Mouse (Mus musculus): ENCODE data around the gene Pdzd9. TPM values are rescaled to one million over a fixed set of nuclear protein-coding genes. Genes with fewer than 3 reads are reported as not detected.
A peak's percentile ranks its signal among the peaks of the same experiment; 100 is the strongest.

Pdzd9 gene
- polyA plus RNA-seq, 2 experiments = 0.14 to 0.44 TPM

DNA sequence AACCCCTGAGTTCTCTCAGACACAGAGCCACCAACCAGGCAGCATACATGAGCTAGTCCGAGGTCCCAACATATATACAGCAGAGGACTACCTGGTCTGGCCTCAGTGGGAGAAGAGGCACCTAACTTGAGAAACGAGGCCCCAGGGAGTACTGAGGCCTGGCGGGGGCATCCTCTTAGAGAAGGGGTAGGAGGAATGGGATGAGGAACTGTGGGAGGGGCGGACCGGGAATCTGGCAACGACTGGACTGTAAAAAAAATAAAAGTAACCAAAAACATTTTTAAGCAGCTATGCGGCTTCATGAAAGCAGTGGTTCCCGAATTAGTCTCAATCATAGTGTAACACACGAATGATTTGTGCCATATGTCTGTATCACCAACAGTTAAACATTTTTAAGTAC, 35.8 kb downstream of the Pdzd9 start:
- WGBS = 10% methylated on average over 9 of the region's 9 CpGs
- peak overlapping the region; percentile 96 for H3K9ac ChIP-seq (ENCODE audit: low read depth, low read length, severe bottlenecking)
- H3K9me3 ChIP-seq (ENCODE audit: control insufficient read depth, low read length) = no peaks in the 10 kb centered on the region
- DNase-seq (ENCODE audit: low spot score) = peak; percentile 41
- no peak for TF ChIP-seq POLR2A (IDR thresholded peaks at IDR 0.05; ENCODE audit: borderline replicate concordance, extremely low read depth, insufficient read depth, insufficient read length)
- H3K4me3 ChIP-seq (replicated peaks; ENCODE audit: low read length) = peak overlapping the region; percentile 94
- H3K27ac ChIP-seq (replicated peaks; ENCODE audit: low read depth, low read length) = peak overlapping the region; percentile 91
- peaks cover 20% of the 10 kb centered on the region for H3K36me3 ChIP-seq (ENCODE audit: control insufficient read depth, insufficient read depth, low read length)
- ATAC-seq (ENCODE audit: low FRiP score, low read depth) = no peak
- H3K4me2 ChIP-seq (replicated peaks; ENCODE audit: low read depth, low read length, severe bottlenecking) = peak overlapping the region; percentile 79
- peaks cover 8% of the 10 kb centered on the region for H3K4me1 ChIP-seq (ENCODE audit: control insufficient read depth, insufficient read depth, low read length)
- no peaks in the 10 kb centered on the region for H3K27me3 ChIP-seq (ENCODE audit: control insufficient read depth, insufficient read depth, low read length)

GRCm38 (mm10) chr7:120632518-120632917, 37.6 kb downstream of the Pdzd9 start:
- DNase-seq (ENCODE audit: low spot score) = peak; percentile 37
- WGBS = 67% methylated on average over 1 of the region's 1 CpGs

DNA sequence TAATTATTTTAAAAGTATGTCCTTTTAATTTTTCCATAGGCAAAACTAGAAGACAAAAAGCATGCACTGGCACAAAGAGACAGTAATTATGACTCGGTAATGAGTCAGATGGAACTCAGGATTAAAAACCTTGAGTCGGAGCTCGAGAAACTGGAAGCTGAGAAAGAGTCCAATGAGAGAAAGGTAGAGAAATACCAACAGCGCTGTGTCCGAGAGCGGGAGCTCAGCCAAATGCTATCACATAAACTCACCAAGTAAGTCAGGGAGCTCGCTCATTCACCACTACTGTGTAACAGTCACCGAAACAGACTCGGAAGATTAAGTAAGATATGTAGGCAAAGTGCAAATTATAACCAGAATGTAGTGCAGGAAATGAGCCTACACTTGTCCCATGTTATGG, 49.3 kb downstream of the Pdzd9 start:
- no peak for DNase-seq (ENCODE audit: low spot score)
- no peak for ATAC-seq (ENCODE audit: low FRiP score, low read depth)
- Histone ChIP-seq H3K9ac (ENCODE audit: low read depth, low read length, severe bottlenecking) (no peak overlapping the region), H3K27ac (replicated peaks; ENCODE audit: low read depth, low read length) (no peak overlapping the region), H3K36me3 (ENCODE audit: control insufficient read depth, insufficient read depth, low read length) (no peaks in the 10 kb centered on the region), H3K27me3 (ENCODE audit: control insufficient read depth, insufficient read depth, low read length) (no peaks in the 10 kb centered on the region), H3K4me1 (ENCODE audit: control insufficient read depth, insufficient read depth, low read length) (no peaks in the 10 kb centered on the region), H3K4me3 (replicated peaks; ENCODE audit: low read length) (no peak overlapping the region), H3K4me2 (replicated peaks; ENCODE audit: low read depth, low read length, severe bottlenecking) (no peak overlapping the region), H3K9me3 (ENCODE audit: control insufficient read depth, low read length) (no peaks in the 10 kb centered on the region)
- WGBS = 74% methylated on average over 9 of the region's 9 CpGs
- no peak for TF ChIP-seq POLR2A (IDR thresholded peaks at IDR 0.05; ENCODE audit: borderline replicate concordance, extremely low read depth, insufficient read depth, insufficient read length)

More at GRCm38 (mm10) chr7:120632518-120632917, 37.6 kb downstream of the Pdzd9 start:
- no peak for ATAC-seq (ENCODE audit: low FRiP score, low read depth)
- no peak for TF ChIP-seq POLR2A (IDR thresholded peaks at IDR 0.05; ENCODE audit: borderline replicate concordance, extremely low read depth, insufficient read depth, insufficient read length)
- H3K27ac ChIP-seq (replicated peaks; ENCODE audit: low read depth, low read length) = no peak overlapping the region
- no peaks in the 10 kb centered on the region for H3K27me3 ChIP-seq (ENCODE audit: control insufficient read depth, insufficient read depth, low read length)
- H3K4me3 ChIP-seq (replicated peaks; ENCODE audit: low read length) = no peak overlapping the region
- H3K9ac ChIP-seq (ENCODE audit: low read depth, low read length, severe bottlenecking) = no peak overlapping the region
- H3K36me3 ChIP-seq (ENCODE audit: control insufficient read depth, insufficient read depth, low read length) = peaks cover 4% of the 10 kb centered on the region; the same call in 1 of the 2 replicates
- H3K4me1 ChIP-seq (ENCODE audit: control insufficient read depth, insufficient read depth, low read length) = peaks cover 8% of the 10 kb centered on the region
- H3K9me3 ChIP-seq (ENCODE audit: control insufficient read depth, low read length) = no peaks in the 10 kb centered on the region
- H3K4me2 ChIP-seq (replicated peaks; ENCODE audit: low read depth, low read length, severe bottlenecking) = no peak overlapping the region

- no peak; the same call in 1 of the 2 replicates for ATAC-seq (ENCODE audit: low FRiP score, low read depth)
- Histone ChIP-seq H3K4me2 (replicated peaks; ENCODE audit: low read depth, low read length, severe bottlenecking) (no peak overlapping the region), H3K4me1 (ENCODE audit: control insufficient read depth, insufficient read depth, low read length) (no peaks in the 10 kb centered on the region), H3K36me3 (ENCODE audit: control insufficient read depth, insufficient read depth, low read length) (no peaks in the 10 kb centered on the region), H3K27ac (replicated peaks; ENCODE audit: low read depth, low read length) (no peak overlapping the region), H3K9ac (ENCODE audit: low read depth, low read length, severe bottlenecking) (no peak overlapping the region), H3K4me3 (replicated peaks; ENCODE audit: low read length) (no peak overlapping the region), H3K9me3 (ENCODE audit: control insufficient read depth, low read length) (no peaks in the 10 kb centered on the region), H3K27me3 (ENCODE audit: control insufficient read depth, insufficient read depth, low read length) (no peaks in the 10 kb centered on the region)
- 50% methylated on average over 8 of the region's 8 CpGs for WGBS
- no peak for DNase-seq (ENCODE audit: low spot score)
- no peak for TF ChIP-seq POLR2A (IDR thresholded peaks at IDR 0.05; ENCODE audit: borderline replicate concordance, extremely low read depth, insufficient read depth, insufficient read length)
Observed at GRCm38 (mm10) chr7:120620075-120620771, 49.9 kb downstream of the Pdzd9 start.

Other genes with a start within 250 kb of the Pdzd9 start
- gene Uqcrc2, start 35.2 kb downstream of the Pdzd9 start, polyA plus RNA-seq (2012; rRNA removed) = 134 and 165 TPM in 2 replicates
- gene Uqcrc2, start 35.2 kb downstream of the Pdzd9 start, polyA plus RNA-seq (2014; fragmentation: Nextera tagmentation; extraction: Ambion mirVana) = 198 and 200 TPM in 2 replicates
- gene Mosmo, start 7.3 kb upstream of the Pdzd9 start, polyA plus RNA-seq (2012; rRNA removed) = 30.8 and 33.3 TPM in 2 replicates
- 15.6 and 19.5 TPM in 2 replicates for gene Mosmo, start 7.3 kb upstream of the Pdzd9 start, polyA plus RNA-seq (2014; fragmentation: Nextera tagmentation; extraction: Ambion mirVana)
- 0.19 and 1.0 TPM in 2 replicates for gene Vwa3a, start 69.0 kb upstream of the Pdzd9 start, polyA plus RNA-seq (2012; rRNA removed)
- 0.08 and 0.10 TPM in 2 replicates for gene Vwa3a, start 69.0 kb upstream of the Pdzd9 start, polyA plus RNA-seq (2014; fragmentation: Nextera tagmentation; extraction: Ambion mirVana)
- not detected in 2 replicates for gene Gm5737, start 142.0 kb upstream of the Pdzd9 start, polyA plus RNA-seq (2012; rRNA removed)
- not detected in 2 replicates for gene Gm5737, start 142.0 kb upstream of the Pdzd9 start, polyA plus RNA-seq (2014; fragmentation: Nextera tagmentation; extraction: Ambion mirVana)
- 37.5 and 39.9 TPM in 2 replicates for gene Eef2k, start 172.5 kb upstream of the Pdzd9 start, polyA plus RNA-seq (2012; rRNA removed)
- 22.4 and 23.9 TPM in 2 replicates for gene Eef2k, start 172.5 kb upstream of the Pdzd9 start, polyA plus RNA-seq (2014; fragmentation: Nextera tagmentation; extraction: Ambion mirVana)
- gene Polr3e, start 247.4 kb upstream of the Pdzd9 start, polyA plus RNA-seq (2012; rRNA removed) = 36.3 and 38.8 TPM in 2 replicates
- gene Polr3e, start 247.4 kb upstream of the Pdzd9 start, polyA plus RNA-seq (2014; fragmentation: Nextera tagmentation; extraction: Ambion mirVana) = 25.8 and 26.2 TPM in 2 replicates